Mouse (Mus musculus): ENCODE measurements at regions not wholly inside any gene's neighbourhood (a gene's known extent, or its start where the extent isn't known, plus 50 kb on each side); places are given as distances from the start of the nearest gene placed in this dataset.
A peak's percentile ranks its signal among the peaks of the same experiment; 100 is the strongest.

DNA sequence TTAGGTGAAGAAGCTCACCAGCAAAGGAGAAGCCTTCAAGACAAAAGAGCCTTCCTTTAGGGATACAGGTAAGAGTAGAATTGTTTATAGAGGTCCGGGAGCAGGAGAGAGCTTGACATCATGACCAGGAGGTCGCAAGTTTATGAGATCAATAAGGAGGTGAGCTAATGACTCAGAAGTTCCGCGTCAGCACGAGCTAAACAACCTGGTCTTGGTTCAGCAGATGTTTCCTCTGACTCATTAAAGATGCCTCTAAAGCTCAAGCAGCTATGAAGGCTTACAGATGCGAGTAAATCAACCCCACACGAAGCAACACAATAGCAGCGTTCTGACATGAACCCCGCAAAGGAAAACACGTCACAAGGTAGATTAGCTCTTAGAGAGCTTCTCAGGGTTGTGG lies 171.1 kb upstream of the Jade1 start:
- no peaks in the 10 kb centered on the region for H3K36me3 ChIP-seq (ENCODE audit: control insufficient read depth, insufficient read depth, low read length)
- H3K27me3 ChIP-seq (ENCODE audit: control insufficient read depth, insufficient read depth, low read length): no peaks in the 10 kb centered on the region
- H3K4me2 ChIP-seq (ENCODE audit: low read depth, low read length): no peak overlapping the region
- no peaks in the 10 kb centered on the region for H3K9me3 ChIP-seq (ENCODE audit: control insufficient read depth, low read length)
- ATAC-seq (ENCODE audit: low read depth): no peak
- no peak overlapping the region for H3K27ac ChIP-seq (ENCODE audit: low read depth, low read length)
- no peaks in the 10 kb centered on the region for H3K4me1 ChIP-seq (ENCODE audit: control insufficient read depth, insufficient read depth, low read length)
- H3K9ac ChIP-seq (replicated peaks; ENCODE audit: low read depth, low read length): no peak overlapping the region
- no peak overlapping the region for H3K4me3 ChIP-seq (ENCODE audit: low read depth, low read length)
- WGBS: 86% methylated on average over 10 of the region's 10 CpGs

DNA sequence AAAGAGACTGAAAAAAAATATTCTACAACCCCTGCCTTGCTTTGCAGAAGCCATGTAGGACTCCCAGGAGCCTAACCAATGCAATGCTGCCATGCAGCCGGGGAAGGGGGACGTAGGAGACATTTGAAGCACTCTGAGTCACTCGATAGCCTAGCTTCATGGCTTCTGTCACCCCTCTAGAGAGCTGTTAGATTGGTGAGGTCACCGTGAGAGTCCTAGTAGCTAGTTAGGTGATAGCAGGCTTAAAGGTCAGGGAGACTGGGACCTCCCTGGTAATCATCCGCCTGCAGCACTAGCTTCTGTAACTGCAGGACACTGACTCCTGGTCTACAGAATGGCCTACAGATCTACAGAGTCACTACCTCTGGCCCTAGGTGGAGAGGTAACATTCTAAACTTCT lies 177.0 kb upstream of the Jade1 start:
- H3K36me3 ChIP-seq (ENCODE audit: control insufficient read depth, insufficient read depth, low read length): no peaks in the 10 kb centered on the region
- WGBS: 75% methylated on average over 5 of the region's 5 CpGs
- peaks cover 14% of the 10 kb centered on the region for H3K4me1 ChIP-seq (ENCODE audit: control insufficient read depth, insufficient read depth, low read length)
- no peak for ATAC-seq (ENCODE audit: low read depth)
- no peaks in the 10 kb centered on the region for H3K9me3 ChIP-seq (ENCODE audit: control insufficient read depth, low read length)
- no peak overlapping the region for H3K4me2 ChIP-seq (ENCODE audit: low read depth, low read length)
- no peaks in the 10 kb centered on the region for H3K27me3 ChIP-seq (ENCODE audit: control insufficient read depth, insufficient read depth, low read length)
- no peak overlapping the region for H3K9ac ChIP-seq (replicated peaks; ENCODE audit: low read depth, low read length)
- H3K4me3 ChIP-seq (ENCODE audit: low read depth, low read length): no peak overlapping the region
- H3K27ac ChIP-seq (ENCODE audit: low read depth, low read length): no peak overlapping the region

DNA sequence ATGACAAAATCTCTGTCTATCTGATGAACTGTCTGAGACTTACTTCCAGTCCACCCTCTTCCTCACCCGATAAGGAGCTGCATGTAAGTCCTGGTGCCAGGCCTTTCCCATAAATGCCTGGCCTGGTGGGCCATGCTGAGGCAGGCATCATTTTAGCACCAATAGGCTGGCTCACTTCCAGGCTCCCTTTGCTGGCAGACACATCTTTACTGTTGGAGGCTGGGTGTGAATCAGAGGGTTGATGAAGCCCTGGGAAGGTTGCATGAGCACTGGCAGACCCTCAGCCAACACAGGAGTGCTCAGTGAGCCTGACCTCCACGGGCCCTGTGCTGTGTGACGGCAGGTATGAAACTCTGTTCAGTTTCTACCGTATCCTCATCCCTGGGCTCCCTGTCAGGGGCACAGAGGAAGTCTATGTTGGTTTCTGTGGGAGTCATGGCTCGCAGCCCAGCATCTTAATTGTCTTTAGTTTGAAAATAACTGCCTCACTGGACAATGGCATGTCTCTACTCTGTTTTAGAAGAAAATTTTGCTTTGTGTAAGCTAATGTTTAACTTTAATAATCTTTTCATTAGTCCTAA lies 177.6 kb upstream of the Jade1 start:
- 50% methylated on average over 5 of the region's 5 CpGs for WGBS
- ATAC-seq (ENCODE audit: low read depth): 0 out of 2 replicates have a peak, but pooled peaks have one; percentile 12
- H3K9me3 ChIP-seq (ENCODE audit: control insufficient read depth, low read length): no peaks in the 10 kb centered on the region
- H3K9ac ChIP-seq (replicated peaks; ENCODE audit: low read depth, low read length): no peak overlapping the region
- H3K27me3 ChIP-seq (ENCODE audit: control insufficient read depth, insufficient read depth, low read length): no peaks in the 10 kb centered on the region
- H3K4me3 ChIP-seq (ENCODE audit: low read depth, low read length): no peak overlapping the region
- H3K36me3 ChIP-seq (ENCODE audit: control insufficient read depth, insufficient read depth, low read length): no peaks in the 10 kb centered on the region
- H3K27ac ChIP-seq (ENCODE audit: low read depth, low read length): no peak overlapping the region
- no peak overlapping the region for H3K4me2 ChIP-seq (ENCODE audit: low read depth, low read length)
- peaks cover 21% of the 10 kb centered on the region for H3K4me1 ChIP-seq (ENCODE audit: control insufficient read depth, insufficient read depth, low read length)

DNA sequence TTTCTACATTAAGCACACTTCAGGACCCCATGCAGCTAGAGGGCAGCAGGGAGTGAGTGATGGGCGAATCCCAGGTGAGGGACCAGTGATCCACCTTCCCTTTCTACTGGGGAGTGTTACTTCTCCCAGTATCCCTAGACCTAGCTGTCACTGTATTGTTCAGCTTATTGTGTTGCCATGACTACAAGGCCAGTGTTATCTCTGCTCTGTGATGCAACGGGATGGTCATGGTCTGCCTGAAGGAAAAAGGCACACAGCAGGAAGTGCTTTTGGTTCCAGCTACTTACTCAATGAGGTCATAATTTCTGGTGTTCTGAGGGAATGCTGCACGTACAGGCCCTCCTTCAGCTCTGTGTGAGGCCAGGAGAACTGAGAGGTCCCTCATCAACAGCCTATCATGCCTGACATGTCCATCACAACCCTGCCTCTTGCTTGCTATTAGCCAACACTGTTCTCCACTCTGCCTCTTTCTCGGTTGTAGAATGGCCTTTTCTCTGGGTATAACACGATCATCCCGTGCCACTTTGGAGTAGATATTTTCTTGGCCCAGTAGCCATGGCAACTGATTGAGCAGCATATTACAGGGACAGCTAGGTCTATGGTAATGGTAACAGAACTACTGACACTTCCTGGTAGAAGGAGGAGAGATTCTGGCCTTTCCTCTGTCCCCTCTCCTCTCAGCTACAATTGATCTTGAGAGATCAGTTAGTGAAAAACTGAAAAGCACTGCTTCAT lies 178.5 kb upstream of the Jade1 start:
- Histone ChIP-seq H3K4me2 (ENCODE audit: low read depth, low read length) (no peak overlapping the region), H3K4me3 (ENCODE audit: low read depth, low read length) (no peak overlapping the region), H3K36me3 (ENCODE audit: control insufficient read depth, insufficient read depth, low read length) (no peaks in the 10 kb centered on the region), H3K27me3 (ENCODE audit: control insufficient read depth, insufficient read depth, low read length) (no peaks in the 10 kb centered on the region), H3K27ac (ENCODE audit: low read depth, low read length) (no peak overlapping the region), H3K9ac (replicated peaks; ENCODE audit: low read depth, low read length) (no peak overlapping the region), H3K9me3 (ENCODE audit: control insufficient read depth, low read length) (no peaks in the 10 kb centered on the region), H3K4me1 (ENCODE audit: control insufficient read depth, insufficient read depth, low read length) (peaks cover 21% of the 10 kb centered on the region)
- 44% methylated on average over 6 of the region's 6 CpGs for WGBS
- ATAC-seq (ENCODE audit: low read depth): peak; percentile 71

DNA sequence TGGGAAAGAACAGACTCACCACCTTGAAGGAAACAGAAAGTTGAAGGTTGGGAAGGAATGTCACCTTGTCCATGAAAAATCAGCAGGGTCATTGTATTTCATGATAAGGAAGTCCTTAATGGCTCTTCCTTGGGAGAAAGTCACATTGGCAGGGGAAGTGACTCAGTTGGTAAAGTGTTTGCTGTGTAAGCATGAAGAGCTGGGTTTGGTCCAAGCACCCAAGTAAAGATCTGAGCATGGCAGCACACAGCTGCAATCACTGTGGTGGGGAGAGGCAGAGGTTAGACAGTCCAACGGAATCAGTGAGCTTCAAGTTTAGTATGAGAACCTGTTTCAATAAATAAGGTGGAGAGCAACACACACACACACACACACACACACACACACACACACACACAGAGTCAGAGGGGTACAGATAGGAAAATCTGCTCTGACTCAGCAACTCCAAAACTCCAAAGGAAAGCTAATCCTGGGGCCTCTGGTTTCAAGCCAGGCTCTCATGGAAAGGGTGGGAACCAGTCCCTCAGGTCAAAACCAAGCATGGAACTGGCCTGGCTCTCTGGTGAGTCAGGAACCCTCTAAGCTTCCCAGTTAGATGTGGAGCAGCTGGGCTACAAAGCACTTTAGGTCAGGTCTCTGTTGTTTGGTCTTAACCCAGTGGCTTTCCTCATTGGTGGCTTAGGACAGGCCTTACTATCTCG lies 180.2 kb upstream of the Jade1 start:
- no peaks in the 10 kb centered on the region for H3K36me3 ChIP-seq (ENCODE audit: control insufficient read depth, insufficient read depth, low read length)
- no peak overlapping the region for H3K4me3 ChIP-seq (ENCODE audit: low read depth, low read length)
- 90% methylated on average over 2 of the region's 2 CpGs for WGBS

DNA sequence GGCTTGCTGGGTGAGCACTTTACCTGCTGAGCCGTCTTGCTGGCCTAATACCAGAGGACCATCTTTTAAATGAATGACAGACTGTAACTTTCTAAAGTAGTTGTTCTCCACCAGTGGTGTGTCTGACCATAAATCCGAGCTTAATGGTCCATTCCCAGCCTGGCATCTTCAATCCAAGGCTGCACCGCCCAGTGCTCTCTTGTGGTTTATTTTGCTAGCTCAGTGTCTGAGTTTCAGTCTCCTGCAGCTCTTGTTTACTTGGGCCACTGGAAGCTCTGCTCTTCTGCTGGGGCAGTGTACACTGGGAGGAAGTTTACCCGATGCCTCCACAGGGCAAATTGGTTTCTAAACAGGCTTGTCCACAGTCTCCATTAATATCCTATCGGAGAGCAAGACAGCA lies 182.3 kb upstream of the Jade1 start:
- Histone ChIP-seq H3K4me3 (ENCODE audit: low read depth, low read length) (no peak overlapping the region), H3K27ac (ENCODE audit: low read depth, low read length) (no peak overlapping the region), H3K27me3 (ENCODE audit: control insufficient read depth, insufficient read depth, low read length) (no peaks in the 10 kb centered on the region), H3K36me3 (ENCODE audit: control insufficient read depth, insufficient read depth, low read length) (no peaks in the 10 kb centered on the region), H3K9ac (replicated peaks; ENCODE audit: low read depth, low read length) (no peak overlapping the region), H3K9me3 (ENCODE audit: control insufficient read depth, low read length) (no peaks in the 10 kb centered on the region), H3K4me1 (ENCODE audit: control insufficient read depth, insufficient read depth, low read length) (peaks cover 18% of the 10 kb centered on the region), H3K4me2 (ENCODE audit: low read depth, low read length) (no peak overlapping the region)
- 28% methylated on average over 5 of the region's 5 CpGs for WGBS
- ATAC-seq (ENCODE audit: low read depth): peak; percentile 28; the same call in 1 of the 2 replicates

More for the DNA sequence above, 180.2 kb upstream of the Jade1 start:
- Histone ChIP-seq H3K9ac (replicated peaks; ENCODE audit: low read depth, low read length) (no peak overlapping the region), H3K27me3 (ENCODE audit: control insufficient read depth, insufficient read depth, low read length) (no peaks in the 10 kb centered on the region), H3K9me3 (ENCODE audit: control insufficient read depth, low read length) (no peaks in the 10 kb centered on the region), H3K4me2 (ENCODE audit: low read depth, low read length) (no peak overlapping the region), H3K4me1 (ENCODE audit: control insufficient read depth, insufficient read depth, low read length) (peaks cover 21% of the 10 kb centered on the region), H3K27ac (ENCODE audit: low read depth, low read length) (no peak overlapping the region)
- no peak for ATAC-seq (ENCODE audit: low read depth)

DNA sequence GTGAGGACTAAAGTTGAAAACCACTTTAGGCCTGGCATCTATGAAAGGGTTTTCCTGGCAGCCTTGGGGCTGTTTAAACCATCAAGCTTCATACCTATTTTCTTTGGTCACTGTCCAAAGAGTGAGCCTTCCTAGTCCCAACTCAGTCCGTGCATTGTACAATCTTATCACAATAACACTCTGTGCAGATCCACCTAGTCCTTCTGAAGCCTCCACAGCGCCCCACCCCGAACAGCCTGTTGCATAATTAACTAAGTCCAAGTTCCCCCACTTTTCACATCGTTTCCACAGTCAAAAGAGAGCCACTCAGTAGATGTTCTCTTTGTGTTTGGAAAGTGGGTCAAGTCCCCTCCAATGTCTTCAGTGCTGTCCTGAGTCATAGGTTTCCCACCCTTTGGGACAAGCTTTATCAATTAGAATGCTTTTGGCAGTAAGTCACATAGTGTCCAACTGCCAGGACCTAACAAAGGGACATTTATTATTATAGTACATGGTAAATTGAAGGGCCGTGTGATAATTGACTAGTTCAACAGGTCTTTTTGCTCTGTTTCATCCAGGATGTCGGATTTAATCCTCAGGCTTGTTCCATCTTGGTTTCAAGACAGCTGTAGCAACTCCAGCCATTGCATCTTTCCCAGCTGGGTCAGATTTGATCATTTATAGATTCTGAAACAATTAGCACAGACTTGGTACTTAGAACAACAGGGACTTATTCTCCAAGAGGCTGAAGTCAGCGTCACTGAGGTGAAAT lies 187.0 kb upstream of the Jade1 start:
- no peaks in the 10 kb centered on the region for H3K36me3 ChIP-seq (ENCODE audit: control insufficient read depth, insufficient read depth, low read length)
- H3K27ac ChIP-seq (ENCODE audit: low read depth, low read length): no peak overlapping the region
- ATAC-seq (ENCODE audit: low read depth): no peak
- H3K4me3 ChIP-seq (ENCODE audit: low read depth, low read length): no peak overlapping the region
- no peak overlapping the region for H3K9ac ChIP-seq (replicated peaks; ENCODE audit: low read depth, low read length)
- peaks cover 6% of the 10 kb centered on the region for H3K4me1 ChIP-seq (ENCODE audit: control insufficient read depth, insufficient read depth, low read length)
- H3K4me2 ChIP-seq (ENCODE audit: low read depth, low read length): no peak overlapping the region
- no peaks in the 10 kb centered on the region for H3K27me3 ChIP-seq (ENCODE audit: control insufficient read depth, insufficient read depth, low read length)
- no peaks in the 10 kb centered on the region for H3K9me3 ChIP-seq (ENCODE audit: control insufficient read depth, low read length)
- WGBS: 83% methylated on average over 7 of the region's 7 CpGs

DNA sequence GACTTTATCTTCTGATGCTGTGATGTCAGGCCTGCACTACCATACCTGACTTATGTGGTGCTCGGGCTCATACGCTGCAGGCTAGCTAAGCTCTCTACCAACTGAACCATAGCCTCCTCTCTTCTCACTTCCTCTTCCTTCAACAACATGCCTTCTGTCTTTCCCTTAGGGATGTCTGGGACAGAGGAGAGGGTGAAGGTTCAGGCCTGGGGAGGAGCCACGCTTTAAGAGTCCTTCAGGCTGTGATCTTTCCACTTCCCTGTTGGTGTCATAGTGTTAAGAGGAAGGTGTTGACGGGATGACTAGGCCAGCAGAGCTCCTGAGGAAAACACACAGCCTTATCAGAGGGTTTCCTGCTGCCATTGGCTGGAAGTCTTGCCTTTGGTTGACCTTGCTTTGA lies 188.8 kb upstream of the Jade1 start:
- H3K27me3 ChIP-seq (ENCODE audit: control insufficient read depth, insufficient read depth, low read length): no peaks in the 10 kb centered on the region
- no peak for ATAC-seq (ENCODE audit: low read depth)
- 85% methylated on average over 4 of the region's 4 CpGs for WGBS

More for the DNA sequence above, 188.8 kb upstream of the Jade1 start:
- Histone ChIP-seq H3K27ac (ENCODE audit: low read depth, low read length) (no peak overlapping the region), H3K4me3 (ENCODE audit: low read depth, low read length) (no peak overlapping the region), H3K4me2 (ENCODE audit: low read depth, low read length) (no peak overlapping the region), H3K9ac (replicated peaks; ENCODE audit: low read depth, low read length) (no peak overlapping the region), H3K9me3 (ENCODE audit: control insufficient read depth, low read length) (no peaks in the 10 kb centered on the region), H3K4me1 (ENCODE audit: control insufficient read depth, insufficient read depth, low read length) (no peaks in the 10 kb centered on the region), H3K36me3 (ENCODE audit: control insufficient read depth, insufficient read depth, low read length) (no peaks in the 10 kb centered on the region)
